Mouse (Mus musculus): ENCODE measurements around the gene Gstp2. TPM values are rescaled to one million over a fixed set of nuclear protein-coding genes. Genes with fewer than 3 reads are reported as not detected.
"Not testable (repeated sequence)": the region's sequence is repeated elsewhere in the genome, so short reads cannot be mapped to it uniquely, and the experiment has no call there.

Gstp2 gene
- total RNA-seq, 1 experiment from 2014 or later, result not detected

DNA sequence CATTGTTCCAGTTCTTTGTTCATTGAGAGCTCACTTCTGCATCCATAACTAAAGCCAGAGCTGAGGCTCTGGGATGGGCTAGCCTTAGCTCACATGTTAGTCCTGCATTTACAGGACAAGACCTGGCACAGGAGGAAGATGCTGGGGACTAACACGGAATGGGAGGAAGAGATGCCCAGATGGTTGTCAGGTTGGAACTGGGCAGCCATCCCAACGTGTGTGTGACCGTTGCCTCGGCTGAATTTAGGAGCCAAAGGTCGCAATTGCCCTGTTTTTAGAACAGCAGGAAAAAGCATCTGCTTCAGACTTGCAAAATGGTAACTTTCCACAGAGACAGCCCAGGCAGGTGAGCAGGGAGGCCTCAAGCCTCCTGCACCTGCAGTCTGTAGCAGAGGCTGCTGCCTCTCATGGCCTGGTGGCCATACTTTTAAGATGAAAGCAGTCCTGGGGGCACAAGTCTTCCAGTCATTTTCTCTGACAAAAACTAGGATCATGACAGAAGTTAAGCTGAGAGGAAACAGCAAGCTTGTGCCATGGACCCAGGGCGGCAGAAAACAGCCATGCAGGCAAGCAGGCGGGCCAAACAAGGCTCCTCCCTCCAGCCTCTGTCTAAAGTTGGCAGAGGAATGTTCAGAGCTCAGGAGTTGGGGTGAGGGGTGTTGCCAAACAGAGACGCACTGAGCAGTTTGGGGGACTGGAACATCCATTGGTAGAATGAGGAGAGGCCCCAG, 9.6 kb upstream of the Gstp2 start:
- no peak for ATAC-seq (ENCODE audit: extremely low read depth, insufficient number of reproducible peaks, low FRiP score, poor library complexity, severe bottlenecking)

DNA sequence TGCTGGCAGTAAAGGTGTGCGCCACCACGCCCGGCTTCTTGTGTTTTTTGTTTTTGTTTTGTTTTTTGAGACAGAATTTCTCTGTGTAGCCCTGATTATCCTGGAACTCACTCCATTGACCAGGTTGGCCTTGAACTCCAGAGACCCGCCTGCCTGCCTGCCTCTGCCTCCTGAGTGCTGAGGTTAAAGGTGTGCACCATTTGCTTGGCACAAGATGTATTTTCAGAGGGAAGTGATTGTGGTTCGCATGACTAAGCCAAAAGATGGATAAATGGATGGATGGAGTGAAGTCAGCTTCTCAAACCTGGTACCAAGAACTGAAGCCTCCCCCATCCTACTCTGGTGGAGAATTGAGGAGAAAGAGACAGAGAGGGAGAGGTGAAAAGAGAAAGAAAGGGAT, 8.8 kb upstream of the Gstp2 start:
- ATAC-seq (ENCODE audit: extremely low read depth, insufficient number of reproducible peaks, low FRiP score, poor library complexity, severe bottlenecking), result no peak

DNA sequence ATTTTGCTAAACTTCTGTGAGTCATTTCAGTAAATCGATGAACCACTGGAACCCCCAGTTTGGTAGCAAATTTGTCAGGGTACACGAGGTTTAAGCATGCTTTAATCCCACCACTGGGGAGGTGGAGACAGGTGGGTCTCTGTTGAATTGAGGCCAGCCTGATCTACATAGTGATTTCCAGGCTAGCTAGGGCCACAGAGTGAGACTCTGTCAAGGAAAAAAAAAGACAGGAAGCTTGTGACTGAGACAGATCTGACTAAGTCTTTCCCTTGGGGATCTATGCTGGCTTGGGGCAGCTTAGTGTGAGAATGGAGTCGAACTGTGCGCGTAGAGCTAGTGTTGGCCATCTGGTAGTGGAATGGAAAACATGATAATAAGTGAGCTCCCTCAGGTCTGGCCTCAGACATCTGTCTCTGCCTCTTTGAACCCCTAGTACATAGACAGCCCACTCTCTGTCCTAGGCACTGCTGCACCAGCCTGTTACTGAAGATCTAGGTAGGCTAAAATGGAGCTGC, 6.8 kb upstream of the Gstp2 start:
- ATAC-seq (ENCODE audit: extremely low read depth, insufficient number of reproducible peaks, low FRiP score, poor library complexity, severe bottlenecking), result no peak

DNA sequence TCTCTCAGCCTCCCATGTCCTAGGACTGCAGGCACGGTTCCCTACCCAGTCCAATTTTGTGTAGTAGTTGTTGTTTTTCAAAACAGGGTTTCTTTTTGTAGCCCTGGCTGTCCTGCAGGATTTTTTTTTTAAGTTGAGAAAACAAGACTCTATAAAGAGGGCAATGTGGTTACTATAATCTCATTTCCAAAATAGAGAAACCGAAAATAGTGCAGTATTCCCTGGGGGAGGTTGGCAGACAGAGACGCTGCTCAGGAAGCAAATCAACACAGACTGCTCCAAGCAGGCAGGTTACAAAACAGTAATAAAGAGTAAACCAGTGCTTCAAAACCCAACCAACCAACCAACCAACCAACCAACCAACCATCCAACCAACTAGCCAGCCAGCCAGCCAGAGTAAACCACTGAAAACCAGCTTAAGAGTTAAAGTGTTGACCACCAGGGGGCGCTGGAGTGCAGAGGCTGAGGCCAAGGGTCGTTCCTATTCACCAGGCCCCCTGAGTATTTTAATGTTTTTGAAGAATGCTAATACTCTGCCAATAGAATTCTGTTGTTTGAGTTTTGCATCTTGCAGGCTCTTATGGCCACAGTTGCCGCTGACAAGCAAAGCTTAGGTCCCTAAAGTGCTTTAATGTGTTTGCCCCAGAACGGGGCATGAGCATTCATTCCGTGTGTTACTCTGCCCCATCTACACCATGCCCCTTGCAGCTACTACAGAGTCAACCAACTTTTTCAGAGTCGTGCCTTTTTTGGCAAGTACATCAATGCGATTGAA, 6.1 kb upstream of the Gstp2 start:
- no peak for ATAC-seq (ENCODE audit: extremely low read depth, insufficient number of reproducible peaks, low FRiP score, poor library complexity, severe bottlenecking)

DNA sequence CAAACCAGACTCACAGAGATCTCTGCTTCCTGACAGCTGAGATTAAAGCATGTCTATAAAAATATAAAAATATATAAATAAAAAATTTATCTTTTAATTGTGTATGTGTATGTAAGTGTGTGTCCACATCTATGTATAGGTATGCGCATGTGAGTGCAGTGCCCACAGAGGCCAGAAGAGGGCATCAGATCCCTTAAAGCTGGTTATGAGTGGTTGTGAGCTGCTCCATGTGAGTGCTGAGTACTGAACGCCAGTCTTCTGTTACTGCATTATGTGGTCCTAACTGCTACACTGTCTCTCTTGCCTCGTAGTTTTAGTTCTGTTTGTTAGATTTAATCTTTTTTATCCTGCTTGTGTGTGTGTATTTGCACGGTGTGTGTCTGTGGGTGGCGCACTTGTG, 5.2 kb upstream of the Gstp2 start:
- no peak for ATAC-seq (ENCODE audit: extremely low read depth, insufficient number of reproducible peaks, low FRiP score, poor library complexity, severe bottlenecking)

DNA sequence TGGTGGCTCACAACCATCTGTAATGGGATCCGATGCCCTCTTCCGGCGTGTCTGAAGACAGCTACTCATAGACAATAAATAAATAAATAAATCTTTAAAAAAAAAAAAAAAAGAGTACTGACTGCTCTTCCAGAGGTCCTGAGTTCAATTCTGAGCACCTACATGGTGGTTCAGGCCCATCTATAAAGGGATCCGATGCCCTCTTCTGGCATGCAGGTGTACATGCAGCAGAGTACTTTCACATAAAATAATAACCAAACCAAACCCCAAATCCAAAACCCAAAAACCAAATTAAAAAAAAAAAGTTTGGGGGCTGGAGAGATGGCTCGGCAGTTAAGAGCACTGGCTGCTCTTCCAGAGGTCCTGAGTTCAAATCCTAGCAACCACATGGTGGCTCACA, 3.2 kb upstream of the Gstp2 start:
- not testable (repeated sequence) for ATAC-seq (ENCODE audit: extremely low read depth, insufficient number of reproducible peaks, low FRiP score, poor library complexity, severe bottlenecking)

DNA sequence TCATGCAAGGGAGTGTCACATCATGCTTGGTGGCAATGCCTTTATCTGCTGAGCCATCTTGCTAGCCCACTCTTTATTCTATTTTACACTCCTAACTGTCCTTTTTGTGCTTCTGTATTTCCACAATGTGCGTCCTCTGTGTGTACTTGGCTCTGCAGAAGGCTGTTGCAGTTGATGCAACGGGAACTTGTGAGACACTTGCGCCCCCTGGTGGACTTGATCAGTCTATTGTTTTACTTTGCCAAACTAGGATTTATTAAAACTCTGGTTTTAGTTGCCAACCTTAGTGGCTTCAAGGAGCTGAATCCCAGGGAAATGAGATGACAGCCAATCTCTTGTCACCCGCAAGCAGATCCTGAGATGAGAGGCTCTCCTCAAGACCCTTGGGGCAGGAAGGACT, 2.0 kb upstream of the Gstp2 start:
- peak; percentile 79 for ATAC-seq (ENCODE audit: extremely low read depth, insufficient number of reproducible peaks, low FRiP score, poor library complexity, severe bottlenecking)

DNA sequence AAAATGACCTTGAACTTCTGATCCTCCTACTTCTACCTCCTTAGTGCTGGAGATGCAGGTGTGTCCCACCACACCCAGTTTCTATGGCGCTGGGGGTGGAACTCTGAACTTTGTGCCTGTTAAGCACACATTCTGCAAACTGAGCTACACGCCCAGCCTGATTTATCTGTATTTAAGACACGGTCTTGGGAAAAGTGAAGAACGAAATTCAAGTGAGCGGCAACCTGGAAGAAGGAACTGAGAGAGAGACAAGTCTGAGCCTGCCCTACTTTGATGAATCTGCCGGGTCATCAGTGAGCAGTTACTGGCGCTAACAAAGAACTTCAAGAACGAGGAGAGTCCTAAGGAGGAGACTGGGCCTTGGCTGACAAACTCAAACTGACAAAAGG, 1.0 kb upstream of the Gstp2 start:
- ATAC-seq (ENCODE audit: extremely low read depth, insufficient number of reproducible peaks, low FRiP score, poor library complexity, severe bottlenecking), result no peak

DNA sequence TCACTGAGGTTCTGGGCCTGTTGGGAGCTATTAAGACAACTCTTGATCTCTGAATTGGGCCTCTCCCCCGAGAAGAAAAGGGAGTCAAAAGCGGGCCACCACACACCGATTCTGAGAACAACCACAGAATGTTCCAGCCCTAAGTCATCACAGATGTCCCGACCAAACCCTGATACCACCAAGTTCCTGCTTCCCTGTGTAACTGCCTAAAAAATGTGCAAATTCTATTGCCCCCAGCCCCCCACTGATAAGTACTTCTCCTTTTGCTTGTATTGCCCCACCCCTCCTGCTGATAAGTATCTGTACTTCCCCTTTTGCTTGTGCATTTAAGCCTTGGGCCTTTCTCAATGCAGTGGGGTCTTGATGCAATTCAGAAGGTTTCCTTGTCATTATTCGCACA, 1.7 kb downstream of the Gstp2 start:
- ATAC-seq (ENCODE audit: extremely low read depth, insufficient number of reproducible peaks, low FRiP score, poor library complexity, severe bottlenecking), result not testable (repeated sequence)

DNA sequence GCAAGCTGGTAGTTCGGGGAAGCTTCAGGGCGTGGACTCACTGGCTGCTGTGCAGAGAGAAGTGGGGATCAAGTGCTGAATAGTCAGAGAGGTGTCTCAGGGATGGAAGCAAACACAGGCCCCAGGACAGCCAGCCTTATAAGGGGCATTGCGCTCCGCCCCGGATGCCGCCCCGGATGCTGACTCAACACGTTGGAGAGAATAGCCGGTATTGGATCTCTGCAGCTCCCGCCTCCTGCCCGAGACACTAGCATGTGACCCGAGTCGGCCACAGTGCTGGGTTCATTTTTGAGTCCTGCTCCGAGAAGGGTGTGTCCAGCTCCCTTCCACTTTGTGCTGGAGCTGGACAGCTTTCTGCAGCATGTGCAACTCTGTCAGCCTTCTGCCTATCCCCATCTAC, 3.7 kb downstream of the Gstp2 start:
- no peak for ATAC-seq (ENCODE audit: extremely low read depth, insufficient number of reproducible peaks, low FRiP score, poor library complexity, severe bottlenecking)

DNA sequence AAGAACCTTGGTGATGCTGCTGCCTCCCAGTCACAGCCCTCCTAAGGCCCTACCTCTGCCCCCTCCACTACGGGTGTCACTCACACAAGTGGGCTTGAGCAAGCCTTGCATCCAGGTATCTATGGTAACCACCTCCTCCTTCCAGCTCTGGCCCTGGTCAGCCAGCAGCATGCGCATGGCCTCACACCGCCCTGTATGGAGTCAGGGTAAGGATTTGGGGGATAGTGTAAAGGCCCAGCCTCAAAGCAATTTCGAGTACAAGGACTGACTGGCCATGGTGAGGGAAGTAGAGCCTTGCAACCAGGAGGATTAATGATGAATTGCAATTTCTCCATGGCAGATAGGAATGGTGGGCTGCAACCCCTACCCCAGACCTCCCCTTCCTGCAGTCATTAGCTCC, 4.3 kb downstream of the Gstp2 start:
- ATAC-seq (ENCODE audit: extremely low read depth, insufficient number of reproducible peaks, low FRiP score, poor library complexity, severe bottlenecking), result not testable (repeated sequence)

DNA sequence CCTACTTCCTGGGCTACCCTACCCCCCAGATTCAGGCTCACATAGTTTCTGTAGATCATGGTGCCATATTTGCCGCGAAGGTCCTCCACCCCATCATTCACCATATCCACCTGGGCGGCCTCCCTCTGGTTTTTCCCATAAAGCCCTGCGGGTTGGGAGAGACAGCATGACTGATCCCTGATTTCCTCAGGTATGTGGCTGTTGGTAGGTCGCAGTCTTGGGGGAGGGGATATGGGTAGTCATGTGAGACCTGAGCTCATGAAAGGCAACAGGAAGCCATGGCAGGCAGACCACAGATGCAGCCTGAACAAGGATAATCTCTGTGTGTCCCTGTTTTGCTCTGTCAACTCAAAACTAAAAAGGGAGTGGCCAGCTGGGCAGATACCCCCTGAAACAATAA, 4.9 kb downstream of the Gstp2 start:
- not testable (repeated sequence) for ATAC-seq (ENCODE audit: extremely low read depth, insufficient number of reproducible peaks, low FRiP score, poor library complexity, severe bottlenecking)

DNA sequence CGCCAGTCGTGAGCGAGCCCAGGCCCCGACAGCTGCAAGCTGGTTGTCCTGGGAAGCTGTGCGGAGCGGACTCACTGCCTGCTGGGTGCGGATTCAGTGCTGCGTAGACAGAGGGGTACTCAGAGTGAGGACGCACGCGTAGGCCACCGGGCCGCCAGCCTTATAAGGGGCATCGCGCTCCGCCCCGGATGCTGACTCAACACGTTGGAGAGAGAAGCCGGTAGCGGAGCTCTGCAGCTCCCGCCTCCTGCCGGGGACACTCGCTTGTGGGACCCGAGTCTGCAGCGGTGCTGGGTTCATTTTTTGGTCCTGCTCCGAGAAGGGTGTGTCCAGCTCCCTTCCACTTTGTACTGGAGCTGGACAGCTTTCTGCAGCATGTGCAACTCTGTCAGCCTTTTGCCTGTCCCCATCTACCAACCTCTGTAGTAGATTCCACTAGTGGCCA, 8.0 kb downstream of the Gstp2 start, which contains the start of gene Gstp1:
Gstp1 (minus strand) TSS at position 198 of the 445 bp plus-strand sequence.
- peak; percentile 86 for ATAC-seq (ENCODE audit: extremely low read depth, insufficient number of reproducible peaks, low FRiP score, poor library complexity, severe bottlenecking)

DNA sequence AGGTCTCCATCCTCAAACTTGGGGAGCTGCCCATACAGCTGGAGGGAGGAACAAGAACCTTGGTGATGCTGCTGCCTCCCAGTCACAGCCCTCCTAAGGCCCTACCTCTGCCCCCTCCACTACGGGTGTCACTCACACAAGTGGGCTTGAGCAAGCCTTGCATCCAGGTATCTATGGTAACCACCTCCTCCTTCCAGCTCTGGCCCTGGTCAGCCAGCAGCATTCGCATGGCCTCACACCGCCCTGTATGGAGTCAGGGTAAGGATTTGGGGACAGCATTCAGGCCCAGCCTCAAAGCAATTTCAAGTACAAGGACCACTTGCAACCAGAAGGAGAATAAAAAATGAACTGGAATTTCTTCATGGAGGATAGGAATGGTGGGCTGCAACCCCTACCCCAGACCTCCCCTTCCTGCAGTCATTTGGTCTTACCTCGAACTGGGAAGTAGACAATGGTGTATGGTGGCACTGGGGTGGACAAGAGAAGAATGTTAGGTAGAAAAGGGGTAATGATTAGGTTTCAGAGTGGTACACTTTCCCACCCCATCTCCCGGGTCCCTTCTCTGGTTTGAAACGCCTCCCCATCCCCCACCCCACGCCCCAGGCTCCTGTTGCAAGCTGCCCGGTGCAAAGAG, 8.6 kb downstream of the Gstp2 start:
- not testable (repeated sequence) for ATAC-seq (ENCODE audit: extremely low read depth, insufficient number of reproducible peaks, low FRiP score, poor library complexity, severe bottlenecking)

DNA sequence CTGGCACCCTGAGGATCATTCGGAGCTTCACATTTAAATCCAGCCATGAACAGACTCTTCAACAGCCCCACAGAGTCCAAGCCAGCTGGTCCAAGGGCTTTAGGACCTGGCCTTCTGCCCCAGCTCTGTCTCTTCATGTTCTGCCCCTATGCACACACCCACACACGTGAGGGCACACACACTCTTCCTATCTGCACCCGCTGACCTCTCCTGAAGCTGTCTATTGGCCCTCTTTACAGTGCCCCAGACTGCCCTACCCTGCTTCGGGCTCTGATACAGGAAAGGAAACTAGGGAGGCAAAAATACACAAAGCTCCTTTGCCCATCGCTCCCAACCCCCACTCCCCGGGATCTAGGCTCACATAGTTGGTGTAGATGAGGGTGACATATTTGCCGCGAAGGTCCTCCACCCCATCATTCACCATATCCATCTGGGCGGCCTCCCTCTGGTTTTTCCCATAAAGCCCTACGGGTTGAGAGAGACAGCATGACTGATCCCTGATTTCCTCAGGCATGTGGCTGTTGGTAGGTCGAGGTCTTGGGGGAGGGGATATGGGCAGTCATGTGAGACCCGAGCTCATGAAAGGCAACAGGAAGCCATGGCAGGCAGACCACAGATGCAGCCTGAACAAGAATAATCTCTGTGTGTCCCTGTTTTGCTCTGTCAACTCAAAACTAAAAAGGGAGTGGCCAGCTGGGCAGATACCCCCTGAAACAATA, 9.3 kb downstream of the Gstp2 start:
- no peak for ATAC-seq (ENCODE audit: extremely low read depth, insufficient number of reproducible peaks, low FRiP score, poor library complexity, severe bottlenecking)

DNA sequence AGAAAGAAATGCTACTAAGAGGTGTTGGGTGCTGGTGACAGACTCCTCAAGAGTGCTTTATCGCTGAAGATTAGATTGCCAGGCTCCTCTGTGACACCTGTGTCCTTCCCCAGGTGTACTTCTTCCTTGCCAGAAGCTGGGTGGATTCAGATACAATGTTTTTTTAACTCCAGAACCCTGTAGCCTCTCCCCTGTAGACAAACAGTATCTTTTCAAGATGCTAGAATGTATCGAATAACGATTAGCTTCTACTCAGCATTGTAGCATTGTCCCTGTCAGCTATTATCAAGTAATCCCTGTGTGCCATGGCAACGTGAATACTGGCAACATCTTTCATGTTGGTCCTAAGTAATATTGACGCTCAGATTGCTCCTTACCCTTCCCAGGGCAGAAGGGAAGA, 12.1 kb downstream of the Gstp2 start:
- no peak for ATAC-seq (ENCODE audit: extremely low read depth, insufficient number of reproducible peaks, low FRiP score, poor library complexity, severe bottlenecking)

DNA sequence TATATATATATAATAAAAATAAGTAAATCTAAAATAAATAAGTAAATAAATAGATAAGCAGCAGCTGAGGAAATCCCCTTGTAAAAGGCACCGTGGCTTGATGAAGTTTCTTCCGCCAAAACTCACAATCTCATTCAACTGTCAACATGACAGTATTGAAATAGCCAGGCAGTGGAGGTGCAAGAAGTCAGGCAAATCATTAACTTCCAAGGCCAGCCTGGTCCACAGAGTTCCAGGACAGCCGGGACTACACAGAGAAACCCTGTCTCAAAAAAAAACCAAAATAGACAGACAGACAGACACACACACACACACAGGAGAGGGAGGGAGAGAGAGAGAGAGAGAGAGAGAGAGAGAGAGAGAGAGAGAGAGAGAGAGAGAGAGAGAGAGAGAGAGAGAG, 12.5 kb downstream of the Gstp2 start:
- no peak for ATAC-seq (ENCODE audit: extremely low read depth, insufficient number of reproducible peaks, low FRiP score, poor library complexity, severe bottlenecking)

DNA sequence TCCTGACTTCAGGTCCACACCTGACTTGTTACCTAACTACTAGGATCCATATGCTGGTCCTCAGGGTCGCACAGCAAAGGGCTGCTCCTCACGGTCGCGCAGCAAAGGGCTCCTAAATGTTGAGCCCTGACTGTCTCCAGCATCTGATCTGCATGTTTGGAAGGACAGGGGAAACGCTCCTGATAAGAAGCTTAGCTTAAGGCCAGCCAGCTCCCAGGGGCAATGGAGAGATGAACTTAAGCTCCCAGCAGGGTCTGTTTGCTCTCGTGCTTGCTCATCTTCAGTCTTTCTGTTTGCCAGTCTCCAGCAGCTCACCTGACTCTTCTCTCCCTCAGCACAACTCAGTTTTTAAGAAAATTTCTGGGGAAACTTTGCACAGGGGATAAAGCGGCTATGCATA, 13.2 kb downstream of the Gstp2 start:
- no peak for ATAC-seq (ENCODE audit: extremely low read depth, insufficient number of reproducible peaks, low FRiP score, poor library complexity, severe bottlenecking)

DNA sequence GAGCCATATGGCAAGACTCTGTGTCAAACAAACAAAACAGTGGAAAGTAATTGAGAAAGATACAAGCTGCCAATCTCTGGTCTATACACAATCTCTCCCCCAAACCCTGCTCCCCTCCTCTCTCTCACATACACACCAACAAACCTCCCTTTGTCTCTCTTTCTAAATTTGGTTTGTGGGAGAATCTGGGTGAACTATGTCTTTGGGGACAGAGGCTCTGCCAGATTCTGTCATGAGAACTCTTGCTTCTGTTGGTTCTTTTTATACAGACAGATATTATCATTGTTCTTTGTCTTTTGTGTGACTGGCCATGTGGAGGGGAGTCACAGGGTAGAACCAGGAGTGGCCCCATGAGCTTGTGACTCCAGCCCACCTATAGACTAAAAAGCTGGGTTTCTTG, 18.2 kb downstream of the Gstp2 start:
- ATAC-seq (ENCODE audit: extremely low read depth, insufficient number of reproducible peaks, low FRiP score, poor library complexity, severe bottlenecking), result no peak

Measured in neutrophil, adult 5-6 weeks (primary cell).